Mouse (Mus musculus) heart, embryonic 11.5 days (tissue): ENCODE results near the gene AI854703. TPM values are rescaled to one million over a fixed set of nuclear protein-coding genes. Genes with fewer than 3 reads are reported as not detected.
A peak's percentile ranks its signal among the peaks of the same experiment; 100 is the strongest.

Source experiments
- ATAC-seq: fragments of 200-750 bp; cut with Nextera tagmentation; replicated peaks from 2 replicates; pipeline ENCODE4 v1.8.0; 2017; ENCODE audit warnings: moderate library complexity; ENCODE audit not compliant: insufficient number of reproducible peaks, low FRiP score, low TSS enrichment
- H3K27ac ChIP-seq: fragments of 300-500 bp; sonication (generic); 2 replicates; pipeline ENCODE4 v1.5.1; 2014; ENCODE audit warnings: mild to moderate bottlenecking, low read depth, low read length
- H3K27me3 ChIP-seq: fragments of 300-500 bp; sonication (generic); 2 replicates; pipeline ENCODE4 v1.6.1; 2014; ENCODE audit warnings: mild to moderate bottlenecking, low read length, mixed read lengths; ENCODE audit not compliant: control insufficient read depth, insufficient read depth
- H3K36me3 ChIP-seq: fragments of 300-500 bp; sonication (generic); 2 replicates; pipeline ENCODE4 v1.6.1; 2014; ENCODE audit warnings: mild to moderate bottlenecking, low read length, moderate library complexity, mixed read lengths; ENCODE audit not compliant: control insufficient read depth, insufficient read depth
- H3K4me1 ChIP-seq: fragments of 300-500 bp; sonication (generic); 2 replicates; pipeline ENCODE4 v1.6.1; 2014; ENCODE audit warnings: low read length; ENCODE audit not compliant: control insufficient read depth, insufficient read depth
- H3K4me2 ChIP-seq: fragments of 300-500 bp; sonication (generic); 2 replicates; pipeline ENCODE4 v1.6.1; 2014; ENCODE audit warnings: mild to moderate bottlenecking, moderate library complexity
- H3K4me3 ChIP-seq: fragments of 300-500 bp; sonication (generic); 2 replicates; pipeline ENCODE4 v1.5.1; 2014; ENCODE audit warnings: low read depth, low read length
- H3K9ac ChIP-seq: fragments of 300-500 bp; sonication (generic); 2 replicates; pipeline ENCODE4 v1.6.1; 2014; ENCODE audit warnings: mild to moderate bottlenecking, low read depth, low read length, moderate library complexity
- H3K9me3 ChIP-seq: fragments of 300-500 bp; sonication (generic); replicated peaks from 2 replicates; pipeline ENCODE4 v1.6.1; 2016; ENCODE audit warnings: low read length; ENCODE audit not compliant: control insufficient read depth
- WGBS: fragments of 180-500 bp; shearing (Covaris S2); extraction: QIAGEN DNeasy Blood & Tissue Kit; methylation state at CpG from one replicate; pipeline ENCODE4 v1.1.7; 2014; ENCODE audit not compliant: insufficient replicate concordance; 5-methylcytosine and 5-hydroxymethylcytosine counted together
- polyA plus RNA-seq: library from polyadenylated mRNA; unstranded; fragments of >200 nt; fragmentation: Nextera tagmentation; extraction: Ambion mirVana; gene quantifications from 2 replicates; pipeline ENCODE4 v1.2.1, GENCODE M21; 2014

AI854703 gene
- polyA plus RNA-seq, 1 experiment from 2014 or later, result 0.66 TPM

DNA sequence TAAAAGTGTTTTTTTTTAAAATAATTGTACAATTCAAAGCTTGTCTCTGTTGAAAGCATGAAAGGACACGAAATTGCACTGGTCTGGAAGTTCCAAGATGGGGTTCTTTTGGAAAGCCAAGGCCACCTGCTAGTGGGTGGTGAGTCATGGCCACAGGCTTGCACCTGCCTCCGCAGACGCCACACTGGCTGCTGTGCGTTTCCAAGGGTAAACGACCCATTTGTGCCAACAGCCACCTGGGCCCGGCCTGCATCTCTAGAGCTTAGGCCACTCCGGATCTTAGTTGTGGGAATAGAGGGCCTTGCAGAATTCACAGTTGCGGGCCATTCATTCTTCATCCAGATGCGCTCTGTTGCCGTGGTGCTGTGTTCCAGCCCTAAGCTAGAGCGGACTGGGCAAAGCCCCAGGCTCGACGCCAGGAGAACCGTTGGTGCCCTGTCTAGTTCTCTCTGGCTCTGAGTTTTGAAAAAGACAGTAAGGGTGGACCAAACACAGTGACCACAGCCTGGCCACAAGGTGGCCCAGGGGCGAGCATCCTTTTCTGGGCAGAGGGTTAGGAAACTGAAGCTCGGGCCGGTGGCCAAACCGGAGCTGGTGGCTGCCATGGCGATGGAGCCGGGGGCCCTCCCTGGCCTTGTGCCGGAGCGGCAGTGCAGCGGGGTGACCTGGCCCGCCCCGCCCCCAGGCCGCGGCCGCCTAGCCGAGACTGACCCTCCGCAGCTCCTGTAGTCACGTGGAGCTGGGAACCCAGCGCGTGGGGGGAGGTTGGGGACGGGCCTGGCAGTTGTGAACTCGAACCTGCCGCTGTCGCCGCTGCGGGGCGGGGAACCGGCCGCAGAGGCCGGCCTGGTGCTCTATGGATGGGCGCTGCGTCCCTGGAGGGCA is 33.2 kb upstream of the AI854703 start, which contains the start of the genes Repin1 and Gm44965:
Repin1 (plus strand) TSS at position 726 of the 885 bp plus-strand sequence.
Gm44965 (plus strand) TSS at position 784 of the 885 bp plus-strand sequence.
- H3K4me2 ChIP-seq, result peak within 1 kb of the TSS; percentile 70
- 8% methylated on average over 45 of the region's 45 CpGs for WGBS
- ATAC-seq, result peak; percentile 88
- peaks cover 16% of the 10 kb centered on the region for H3K4me1 ChIP-seq
- H3K4me3 ChIP-seq, result peak within 1 kb of the TSS; percentile 89
- peaks cover 28% of the 10 kb centered on the region for H3K36me3 ChIP-seq
- H3K9ac ChIP-seq, result peak within 1 kb of the TSS; percentile 96
- peaks cover 23% of the 10 kb centered on the region for H3K9me3 ChIP-seq
- H3K27me3 ChIP-seq, result no peaks in the 10 kb centered on the region
- H3K27ac ChIP-seq, result peak within 1 kb of the TSS; percentile 92

DNA sequence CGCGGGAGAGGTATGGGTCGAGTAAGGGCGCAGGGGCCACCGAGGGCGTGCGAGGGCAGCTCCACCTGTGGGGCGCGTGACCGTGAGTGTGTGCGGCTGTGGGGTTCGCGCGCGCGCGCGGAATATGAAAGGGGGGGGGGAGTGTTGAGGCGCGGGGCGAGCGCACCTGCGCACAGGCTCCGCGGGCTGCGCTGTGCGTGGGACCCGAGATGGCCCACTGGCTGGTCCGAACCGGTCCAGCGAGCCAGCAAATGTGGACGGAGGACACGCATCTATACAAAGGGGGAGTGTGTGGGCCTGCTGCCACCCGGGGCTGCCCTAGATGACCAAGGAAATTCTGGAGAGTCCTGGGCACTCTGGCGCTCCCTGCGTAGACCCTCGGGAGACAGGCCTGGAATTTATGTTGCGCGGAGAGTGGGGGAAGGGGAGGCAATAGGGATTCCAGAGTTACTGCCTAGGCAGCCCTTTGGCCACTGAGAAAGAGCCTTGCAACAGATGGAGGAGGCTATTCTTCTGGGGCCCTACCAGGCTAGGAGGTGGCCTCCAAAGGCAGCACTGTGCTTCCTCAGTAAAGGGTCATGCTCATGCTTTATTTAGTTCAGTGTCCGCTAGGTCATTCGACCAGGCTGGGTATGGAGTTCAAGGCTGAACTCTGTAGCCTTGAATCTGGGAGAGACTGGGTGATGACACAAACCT is 32.4 kb upstream of the AI854703 start:
- peaks cover 23% of the 10 kb centered on the region for H3K9me3 ChIP-seq
- no peaks in the 10 kb centered on the region for H3K27me3 ChIP-seq
- peak overlapping the region; percentile 96 for H3K9ac ChIP-seq
- 2% methylated on average over 39 of the region's 41 CpGs for WGBS
- peaks cover 14% of the 10 kb centered on the region for H3K4me1 ChIP-seq
- ATAC-seq, result peak; percentile 45
- peak overlapping the region; percentile 92 for H3K27ac ChIP-seq
- H3K36me3 ChIP-seq, result peaks cover 36% of the 10 kb centered on the region
- peak overlapping the region; percentile 70 for H3K4me2 ChIP-seq
- H3K4me3 ChIP-seq, result peak overlapping the region; percentile 89

DNA sequence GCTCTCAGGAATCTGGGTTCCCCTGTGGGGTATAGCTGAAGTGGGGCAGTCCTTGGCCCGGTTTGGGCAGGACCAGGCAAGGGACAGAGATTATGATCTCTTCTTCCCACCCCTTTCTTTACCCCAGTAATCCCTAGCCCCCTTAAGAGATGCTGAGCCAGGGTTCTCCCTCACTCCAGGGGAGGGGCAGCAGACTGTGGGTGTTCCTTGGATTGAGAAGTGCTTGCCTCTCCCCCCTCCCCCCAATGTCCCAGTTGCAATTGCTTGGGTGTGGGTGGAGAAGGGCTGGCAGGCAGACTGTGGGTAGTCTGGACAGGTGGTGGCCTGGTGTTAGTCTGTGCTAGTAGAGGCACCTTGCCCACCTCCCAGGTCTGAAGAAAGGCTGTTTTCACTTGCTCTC is 31.3 kb upstream of the AI854703 start:
- no peak for ATAC-seq
- Histone ChIP-seq H3K27me3 (no peaks in the 10 kb centered on the region), H3K27ac (no peak overlapping the region), H3K4me1 (peaks cover 11% of the 10 kb centered on the region), H3K36me3 (peaks cover 44% of the 10 kb centered on the region), H3K9me3 (peaks cover 23% of the 10 kb centered on the region), H3K4me3 (peak overlapping the region; percentile 89), H3K4me2 (peak overlapping the region; percentile 70), H3K9ac (no peak overlapping the region; the same call in 1 of the 2 replicates)
- WGBS, result 62% methylated on average over 1 of the region's 1 CpGs

DNA sequence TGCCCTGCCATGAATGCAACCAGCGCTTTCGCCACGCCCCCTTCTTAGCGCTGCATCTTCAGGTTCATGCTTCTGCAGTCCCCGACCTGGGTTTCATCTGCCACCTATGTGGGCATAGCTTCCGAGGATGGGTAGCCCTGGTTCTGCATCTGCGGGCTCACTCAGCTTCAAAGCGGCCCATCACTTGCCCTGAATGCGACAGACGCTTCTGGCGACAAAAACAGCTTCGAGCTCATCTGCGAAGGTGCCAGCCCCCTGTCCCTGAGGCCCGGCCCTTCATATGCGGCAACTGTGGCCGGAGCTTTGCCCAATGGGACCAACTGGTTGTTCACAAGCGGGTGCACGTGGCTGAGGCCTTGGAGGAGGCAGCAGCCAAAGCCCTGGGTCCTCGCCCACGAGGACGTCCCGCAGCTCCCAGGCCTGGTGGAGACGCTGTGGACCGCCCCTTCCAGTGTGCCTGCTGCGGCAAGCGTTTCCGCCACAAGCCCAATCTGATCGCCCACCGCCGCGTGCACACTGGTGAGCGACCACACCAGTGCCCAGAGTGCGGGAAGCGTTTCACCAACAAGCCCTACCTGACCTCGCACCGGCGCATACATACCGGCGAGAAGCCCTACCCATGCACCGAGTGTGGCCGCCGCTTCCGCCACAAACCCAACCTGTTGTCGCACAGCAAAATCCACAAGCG is 29.9 kb upstream of the AI854703 start:
- H3K9me3 ChIP-seq, result peaks cover 23% of the 10 kb centered on the region
- H3K4me3 ChIP-seq, result no peak overlapping the region
- no peaks in the 10 kb centered on the region for H3K27me3 ChIP-seq
- no peak overlapping the region for H3K9ac ChIP-seq
- H3K27ac ChIP-seq, result no peak overlapping the region
- peaks cover 44% of the 10 kb centered on the region for H3K36me3 ChIP-seq
- no peak overlapping the region for H3K4me2 ChIP-seq
- peaks cover 11% of the 10 kb centered on the region for H3K4me1 ChIP-seq
- ATAC-seq, result no peak
- 94% methylated on average over 45 of the region's 45 CpGs for WGBS

DNA sequence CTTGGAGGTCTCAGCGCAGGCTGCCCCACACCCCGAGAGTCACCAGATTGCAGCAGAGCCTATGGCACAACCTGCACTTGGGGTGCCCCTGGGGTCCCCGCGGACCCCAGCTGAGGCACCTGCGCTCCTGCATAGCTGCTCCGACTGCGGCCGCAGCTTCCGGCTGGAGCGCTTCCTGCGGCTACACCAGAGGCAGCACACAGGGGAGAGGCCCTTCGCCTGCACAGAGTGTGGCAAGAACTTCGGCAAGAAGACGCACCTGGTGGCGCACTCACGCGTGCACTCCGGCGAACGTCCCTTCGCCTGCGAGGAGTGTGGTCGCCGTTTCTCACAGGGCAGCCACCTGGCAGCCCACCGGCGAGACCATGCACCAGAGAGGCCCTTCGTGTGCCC is 29.3 kb upstream of the AI854703 start:
- Histone ChIP-seq H3K9ac (no peak overlapping the region), H3K4me2 (no peak overlapping the region), H3K27ac (no peak overlapping the region), H3K9me3 (peaks cover 23% of the 10 kb centered on the region), H3K27me3 (no peaks in the 10 kb centered on the region), H3K4me1 (peaks cover 11% of the 10 kb centered on the region), H3K36me3 (peaks cover 44% of the 10 kb centered on the region), H3K4me3 (no peak overlapping the region)
- ATAC-seq, result no peak
- WGBS, result 94% methylated on average over 27 of the region's 27 CpGs

DNA sequence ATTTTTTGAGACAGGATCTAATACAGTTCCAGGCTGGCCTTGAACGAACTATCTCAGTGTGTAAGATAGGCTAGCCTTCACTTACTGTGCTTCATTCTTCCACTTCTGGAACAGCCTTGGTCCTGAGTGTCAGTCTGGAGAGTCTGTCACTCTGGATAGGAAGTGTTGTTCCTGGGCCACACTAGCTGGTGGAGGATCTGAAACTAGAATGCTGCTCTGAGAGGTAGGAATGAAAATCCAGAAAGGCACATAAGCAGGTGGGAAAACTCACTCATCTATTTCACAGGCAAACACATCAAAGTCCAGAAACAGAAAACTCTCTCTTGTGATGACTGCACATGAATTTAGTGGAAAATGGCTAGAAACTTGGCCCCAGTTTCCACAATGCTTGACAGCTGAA is 26.0 kb upstream of the AI854703 start:
- no peak for ATAC-seq
- Histone ChIP-seq H3K27ac (no peak overlapping the region), H3K4me1 (peaks cover 6% of the 10 kb centered on the region), H3K9ac (no peak overlapping the region), H3K4me3 (no peak overlapping the region), H3K9me3 (peaks cover 23% of the 10 kb centered on the region), H3K27me3 (no peaks in the 10 kb centered on the region), H3K4me2 (no peak overlapping the region), H3K36me3 (peaks cover 44% of the 10 kb centered on the region)
- WGBS, result 88% methylated on average over 1 of the region's 1 CpGs

DNA sequence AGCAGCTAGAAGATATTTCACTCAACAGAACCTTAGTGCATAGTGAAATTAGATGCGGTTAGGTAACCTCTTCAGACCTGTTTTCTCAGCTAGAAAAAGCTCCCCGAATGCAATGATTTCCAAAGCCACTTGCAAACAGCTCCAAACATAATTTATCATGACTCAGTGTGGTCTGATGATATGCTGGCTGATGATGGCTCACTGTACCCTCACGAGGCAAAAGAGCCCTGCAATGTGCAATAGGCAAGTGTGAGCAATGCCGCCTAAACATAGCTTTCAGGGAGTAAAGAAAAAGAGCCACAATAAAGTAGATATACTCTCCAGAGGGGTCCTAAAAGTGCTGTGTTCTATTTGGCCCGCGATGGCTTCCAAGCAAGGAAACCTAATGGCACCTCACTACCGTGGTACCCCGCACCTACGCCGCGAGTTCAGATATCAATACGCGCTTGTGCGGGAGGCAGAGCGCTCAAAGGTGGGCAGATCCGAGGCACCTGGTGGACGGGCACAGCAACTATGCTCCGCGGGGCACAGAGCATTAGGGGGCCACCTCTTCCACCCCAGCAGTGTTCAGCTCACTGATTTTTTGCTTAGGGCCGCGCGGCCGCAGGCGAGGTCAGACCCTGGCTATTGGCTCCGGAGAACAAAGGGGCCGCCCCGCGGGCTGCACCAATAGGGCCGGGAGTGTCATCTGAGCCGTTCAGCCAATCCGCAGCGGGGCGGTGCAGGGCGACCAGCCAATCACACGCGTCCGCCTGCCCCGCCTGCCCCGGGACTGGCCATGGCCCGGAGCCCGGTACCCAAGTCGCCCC is 25.1 kb upstream of the AI854703 start, which contains the start of gene Zfp775:
Zfp775 (plus strand) TSS at position 793 of the 809 bp plus-strand sequence.
- Histone ChIP-seq H3K27ac (peak within 1 kb of the TSS; percentile 57), H3K4me1 (peaks cover 6% of the 10 kb centered on the region), H3K9ac (peak within 1 kb of the TSS; percentile 68), H3K4me3 (peak within 1 kb of the TSS; percentile 54), H3K36me3 (peaks cover 35% of the 10 kb centered on the region), H3K27me3 (no peaks in the 10 kb centered on the region), H3K9me3 (peaks cover 16% of the 10 kb centered on the region), H3K4me2 (peak within 1 kb of the TSS; percentile 63)
- peak; percentile 99 for ATAC-seq
- WGBS, result 5% methylated on average over 42 of the region's 42 CpGs
